Mouse (Mus musculus) right cerebral cortex, postnatal 14 days (tissue): ENCODE data around the gene Smyd3.
A peak's percentile ranks its signal among the peaks of the same experiment; 100 is the strongest.

ENCODE experiments used
- DNase-seq: peaks from one replicate; pipeline ENCODE4 v3.0.0; 2022

Gene Smyd3

DNA sequence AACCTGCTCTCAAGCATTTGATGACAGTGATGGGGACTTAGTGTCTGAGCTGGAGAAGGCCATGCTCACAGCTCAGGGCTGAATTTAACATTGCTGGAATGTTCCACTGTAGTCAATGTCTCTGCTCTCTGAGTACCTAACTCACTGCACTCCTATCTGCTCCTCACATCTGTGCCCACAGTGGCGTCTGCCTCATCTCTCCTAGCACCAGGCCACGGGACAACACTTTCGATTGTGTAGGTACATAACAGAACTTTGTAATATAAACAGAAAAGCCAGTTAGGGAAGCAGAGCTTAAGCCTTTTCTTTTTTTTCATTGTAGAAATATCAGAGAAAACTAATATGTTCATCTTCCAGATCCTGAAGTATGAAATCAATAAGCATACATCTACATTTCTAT lies 462.1 kb downstream of the Smyd3 start:
- no peak for DNase-seq

GRCm38 (mm10) chr1:179054385-179055116 lies 463.3 kb downstream of the Smyd3 start:
- no peak for DNase-seq

DNA sequence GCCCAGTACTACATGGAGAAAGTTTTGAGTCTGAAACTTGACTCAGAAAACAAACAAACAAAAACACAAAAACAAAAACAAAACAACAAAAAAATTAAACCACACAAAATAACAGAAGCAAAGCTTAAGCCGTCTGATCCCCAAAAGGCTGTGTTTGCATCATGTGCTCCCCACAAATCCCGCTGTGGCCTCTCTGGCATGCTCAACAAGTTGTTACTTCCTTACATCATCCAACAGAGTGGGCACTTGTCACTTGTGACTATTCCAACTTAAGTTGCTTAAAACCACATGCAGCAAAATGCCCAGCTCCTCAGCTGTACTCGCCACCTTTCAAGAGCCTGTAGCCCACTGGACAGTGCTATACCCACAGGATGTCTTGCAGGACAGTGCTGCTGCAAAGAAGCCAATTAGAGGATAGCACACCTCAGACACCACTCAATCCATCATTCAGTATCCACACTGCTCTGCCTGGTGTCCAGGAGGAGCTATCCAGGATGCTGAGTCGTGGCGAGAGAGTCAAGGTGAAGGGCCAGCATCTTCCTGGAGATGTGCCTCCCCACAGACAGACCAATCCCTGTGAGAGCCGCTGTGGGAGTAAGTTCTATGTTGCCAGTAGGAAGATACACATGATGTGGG lies 465.2 kb downstream of the Smyd3 start:
- DNase-seq, result no peak

DNA sequence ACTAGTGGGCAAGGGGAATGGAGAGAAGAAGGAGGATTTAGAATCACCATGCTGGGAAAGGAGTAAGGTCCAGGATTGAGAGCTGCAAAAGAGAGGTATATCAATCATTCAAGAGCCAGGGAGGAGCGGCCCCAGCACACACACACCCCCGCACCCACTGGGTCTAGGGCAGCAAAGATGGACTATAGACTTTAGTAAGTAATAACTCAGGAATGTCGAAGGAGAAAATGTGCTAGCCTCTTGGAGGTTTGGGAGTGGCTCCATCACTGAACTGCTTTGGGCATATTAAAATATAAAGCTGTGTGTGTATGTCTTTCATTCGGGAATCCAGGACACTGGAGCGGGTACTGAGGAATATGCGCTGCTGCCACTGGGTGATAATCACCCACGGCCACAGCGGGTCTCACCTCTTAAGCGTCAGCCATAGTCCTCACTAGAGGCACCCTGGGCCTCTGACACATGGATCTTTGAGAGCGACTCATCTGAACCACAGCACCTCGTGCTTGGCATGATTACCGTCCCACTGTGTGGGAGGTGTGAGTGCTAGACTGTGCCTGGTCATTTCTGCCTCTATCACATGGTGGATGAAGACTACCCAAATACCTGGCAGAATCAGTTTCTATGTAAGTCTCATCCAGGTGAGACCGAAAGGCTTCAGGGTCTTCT lies 469.8 kb downstream of the Smyd3 start:
- no peak for DNase-seq

DNA sequence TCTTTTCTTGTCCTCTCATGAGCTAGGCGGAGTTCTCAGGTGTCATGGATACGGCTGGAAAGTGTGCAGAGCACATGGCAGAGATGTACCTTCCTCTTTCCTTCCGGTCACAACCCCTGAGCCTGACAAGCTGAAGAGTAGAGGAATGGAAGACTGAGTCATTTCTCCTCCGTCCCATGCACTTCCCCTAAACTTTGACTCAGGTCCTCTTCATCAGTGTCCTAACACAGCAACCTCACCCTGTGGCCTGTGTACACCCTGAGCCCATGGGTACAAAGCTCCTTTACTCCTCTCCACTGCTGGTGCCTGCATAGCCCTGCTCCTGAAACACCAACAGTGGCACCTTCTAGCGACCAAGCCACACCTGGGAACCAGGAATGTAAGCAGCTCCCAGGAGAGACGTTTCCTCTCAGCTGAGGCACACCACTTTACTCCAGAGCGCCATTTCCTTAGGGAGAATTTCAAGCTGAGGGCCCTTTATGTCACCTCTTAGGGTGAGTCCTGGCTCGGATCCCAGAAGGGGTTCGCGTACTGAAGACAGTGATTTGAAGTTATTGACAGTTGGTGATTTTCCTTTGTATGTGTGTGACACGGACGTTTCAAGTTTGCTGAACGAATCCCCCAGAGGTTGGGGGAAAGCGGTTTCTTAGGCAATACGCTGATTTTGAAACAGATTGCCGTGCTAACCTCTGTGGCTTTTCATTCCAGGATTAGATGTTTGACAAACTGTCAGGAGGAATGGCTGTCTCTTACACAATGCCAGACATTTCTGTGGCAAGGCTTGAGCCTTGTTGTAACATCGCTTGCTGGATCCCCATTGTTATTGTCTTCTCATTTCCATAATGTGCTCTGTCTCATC lies 471.8 kb downstream of the Smyd3 start:
- DNase-seq, result no peak

DNA sequence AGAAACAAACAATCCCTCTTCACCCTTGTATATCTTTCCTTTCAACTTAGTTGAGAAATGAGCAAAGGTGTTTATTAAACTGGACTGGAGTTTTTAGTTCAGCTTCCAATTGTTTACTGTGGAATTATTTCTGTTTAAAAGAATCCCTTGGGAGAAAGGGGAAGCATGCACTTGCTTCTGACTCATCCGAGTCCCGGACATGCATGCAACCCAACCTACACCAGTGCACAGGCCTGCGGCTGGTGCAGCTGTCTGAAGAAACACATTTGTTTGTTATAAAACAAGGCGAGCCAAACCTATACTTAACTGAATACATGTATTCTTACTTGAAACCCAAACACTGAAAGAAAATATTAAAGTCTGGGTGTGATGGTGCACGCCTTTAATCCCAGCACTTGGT lies 473.7 kb downstream of the Smyd3 start:
- no peak for DNase-seq

DNA sequence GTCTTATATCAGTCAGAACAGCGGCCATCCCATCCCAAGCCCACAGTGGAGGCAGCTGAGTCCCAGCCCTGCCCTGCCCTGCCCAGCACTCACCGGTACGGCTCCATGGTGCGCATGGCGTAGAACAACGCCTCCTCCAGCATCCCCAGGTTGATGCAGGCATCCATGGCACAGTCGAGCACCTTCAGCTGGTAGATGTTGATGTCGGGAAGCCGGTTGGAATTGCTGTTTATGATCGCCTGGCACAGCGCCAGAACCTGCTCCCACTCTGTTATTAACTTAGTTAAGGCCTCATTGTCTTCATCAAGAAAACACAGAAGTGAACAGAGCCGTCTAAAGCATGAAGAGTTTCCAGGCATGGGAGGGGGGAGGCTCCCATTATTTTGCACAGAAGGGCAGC lies 474.2 kb downstream of the Smyd3 start:
- DNase-seq, result peak; percentile 29

- peak; percentile 39 for DNase-seq
Observed at GRCm38 (mm10) chr1:179041905-179042337, 475.9 kb downstream of the Smyd3 start.

DNA sequence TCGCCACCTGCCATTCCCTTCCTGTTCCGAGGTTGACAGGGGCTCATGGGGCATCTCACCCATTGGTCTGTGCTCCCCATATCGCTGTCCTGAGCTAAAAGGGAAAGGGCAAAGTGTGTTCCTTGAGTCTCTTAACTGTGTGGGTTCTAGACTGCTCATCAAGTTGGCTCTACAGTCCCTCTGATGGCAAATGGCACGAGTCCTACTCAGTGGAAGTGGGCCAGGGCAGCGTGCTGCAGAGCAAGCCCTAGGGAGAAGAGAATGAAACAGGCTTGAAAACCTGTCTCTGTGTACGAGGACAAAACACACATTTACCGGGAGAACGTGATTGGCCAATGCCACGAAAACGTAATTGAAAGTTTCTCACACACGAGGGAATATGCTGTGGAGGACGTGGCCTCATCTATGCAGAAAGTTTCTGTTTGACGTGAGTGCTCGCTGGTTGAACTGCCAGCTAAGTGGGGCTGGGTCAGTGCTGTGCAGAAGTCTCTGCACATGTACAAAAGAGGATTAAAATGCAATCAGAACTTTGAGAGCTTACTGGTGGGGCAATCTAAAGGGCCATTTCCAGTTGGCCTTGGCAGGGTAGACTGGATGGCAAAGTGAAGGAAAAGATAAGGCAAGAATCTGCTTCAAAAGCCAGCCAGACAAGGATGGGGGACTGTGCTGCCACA lies 476.5 kb downstream of the Smyd3 start:
- DNase-seq, result no peak

DNA sequence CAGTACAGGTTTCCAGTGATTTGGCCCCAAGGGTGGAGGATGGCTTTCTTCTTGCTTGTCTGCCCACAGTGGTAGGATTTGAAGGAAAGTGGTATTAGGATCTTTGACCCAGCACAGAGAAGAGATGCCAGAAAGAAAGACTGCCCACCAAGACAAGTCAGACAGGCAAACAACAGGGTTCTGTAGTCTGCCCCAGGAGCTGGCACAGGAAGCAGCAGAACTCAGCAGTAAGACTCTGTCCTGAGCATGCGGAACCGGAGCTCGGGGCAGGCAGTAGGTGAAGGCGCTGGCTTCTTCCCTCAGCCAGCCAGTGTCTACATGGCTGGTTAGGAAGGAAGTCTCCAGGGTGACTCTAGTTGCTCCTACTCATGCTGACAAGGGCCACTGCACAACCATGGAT lies 479.0 kb downstream of the Smyd3 start:
- DNase-seq, result no peak

DNA sequence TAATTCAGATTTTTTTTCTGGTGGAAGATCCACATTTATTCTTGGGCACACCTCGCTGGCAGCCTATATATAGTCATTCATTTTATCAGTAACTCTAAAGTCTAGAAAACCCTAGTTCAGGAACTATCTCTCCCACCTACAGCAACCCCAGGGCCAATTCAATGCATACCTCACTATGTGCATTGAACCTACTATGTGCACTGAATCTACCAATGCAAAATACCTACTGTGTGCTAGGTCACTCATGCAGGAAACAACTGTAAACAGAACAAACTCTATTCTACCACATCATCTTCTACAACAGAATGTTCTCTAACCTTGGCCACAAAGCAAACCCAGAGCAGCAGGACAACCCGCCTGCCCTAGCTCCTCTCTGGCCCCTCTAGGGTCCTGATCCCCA lies 484.9 kb downstream of the Smyd3 start:
- no peak for DNase-seq

DNA sequence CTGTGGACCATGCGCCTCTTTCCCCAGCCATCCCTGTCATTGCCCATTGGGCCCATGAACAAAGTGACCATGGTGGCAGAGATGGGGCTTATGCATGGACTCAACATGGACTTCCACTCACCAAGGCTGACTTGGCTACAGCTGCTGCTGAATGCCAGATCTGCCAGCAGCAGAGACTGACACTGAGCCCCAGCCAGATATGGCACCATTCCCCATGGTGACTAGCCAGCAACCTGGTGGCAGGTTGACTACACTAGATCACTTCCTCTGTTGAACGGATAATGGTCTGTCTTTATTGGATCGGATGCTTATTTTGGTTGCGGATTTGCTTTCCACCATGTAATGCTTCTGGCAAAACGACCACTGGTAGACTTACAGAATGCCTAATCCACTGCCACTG lies 486.3 kb downstream of the Smyd3 start:
- no peak for DNase-seq

DNA sequence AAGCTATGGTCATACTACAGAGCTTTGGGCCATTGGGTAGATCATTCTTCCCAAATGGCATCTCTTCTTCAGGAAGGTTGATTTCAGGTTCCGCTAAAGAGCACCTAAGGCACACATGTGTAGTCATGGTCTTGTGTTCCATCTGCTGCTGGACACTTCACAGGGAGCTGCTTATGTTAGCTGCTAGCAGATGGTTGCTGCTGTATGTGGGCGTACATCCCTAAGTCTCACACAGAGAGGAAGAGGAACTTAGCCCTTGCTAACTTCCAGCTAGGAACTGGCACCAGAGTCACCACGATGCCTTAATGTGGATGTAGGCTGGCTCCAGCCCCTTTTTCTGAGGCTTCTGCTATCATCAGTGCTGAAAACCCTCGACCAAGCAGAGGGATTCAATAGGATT lies 491.2 kb downstream of the Smyd3 start:
- no peak for DNase-seq

DNA sequence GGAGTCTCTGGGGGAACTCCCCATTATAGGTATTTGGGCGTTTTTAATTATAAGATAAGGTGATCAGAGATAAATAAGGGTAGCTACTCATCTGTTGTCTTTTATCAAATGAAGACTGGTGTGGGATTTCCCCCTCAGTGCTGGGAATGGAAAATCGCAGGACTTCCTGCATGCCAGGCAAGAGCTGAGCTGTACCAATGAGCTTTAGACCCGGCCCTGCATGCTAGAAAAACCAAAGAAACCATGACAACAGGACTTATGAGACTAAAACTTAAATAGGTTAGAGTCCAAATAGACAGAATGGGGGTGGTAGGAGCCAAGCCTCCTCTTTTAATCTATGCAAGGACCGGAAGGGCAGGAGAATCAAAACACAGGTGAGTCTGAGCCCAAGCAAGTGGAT lies 492.7 kb downstream of the Smyd3 start:
- no peak for DNase-seq

GRCm38 (mm10) chr1:179023486-179023885 lies 494.4 kb downstream of the Smyd3 start:
- DNase-seq, result no peak

GRCm38 (mm10) chr1:179017428-179017827 lies 500.4 kb downstream of the Smyd3 start:
- DNase-seq, result no peak

- DNase-seq, result no peak
Observed at GRCm38 (mm10) chr1:179013021-179013420, 504.8 kb downstream of the Smyd3 start.

DNA sequence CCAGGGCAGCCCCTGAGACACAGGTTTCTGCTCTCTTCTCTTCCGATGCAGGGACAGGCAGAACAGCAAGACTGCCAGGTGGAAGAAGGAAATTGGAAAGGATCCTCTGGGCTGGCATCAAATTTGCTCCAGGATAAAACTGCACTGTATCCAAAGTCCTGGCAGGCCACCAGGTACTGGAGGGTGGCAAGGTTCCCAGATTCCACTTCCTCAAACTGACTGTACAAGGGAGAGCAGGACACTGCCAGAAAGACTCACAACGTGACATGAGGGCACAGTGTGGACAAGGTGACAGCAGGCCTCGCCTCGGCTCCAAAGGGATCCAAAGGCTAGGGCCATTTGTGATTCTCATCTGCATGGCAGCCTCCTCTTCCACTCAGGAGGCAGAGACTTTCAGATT lies 505.6 kb downstream of the Smyd3 start:
- peak; percentile 46 for DNase-seq

GRCm38 (mm10) chr1:179010756-179011155 lies 507.1 kb downstream of the Smyd3 start:
- no peak for DNase-seq

- DNase-seq, result no peak
Observed at GRCm38 (mm10) chr1:179009911-179010310, 507.9 kb downstream of the Smyd3 start.

DNA sequence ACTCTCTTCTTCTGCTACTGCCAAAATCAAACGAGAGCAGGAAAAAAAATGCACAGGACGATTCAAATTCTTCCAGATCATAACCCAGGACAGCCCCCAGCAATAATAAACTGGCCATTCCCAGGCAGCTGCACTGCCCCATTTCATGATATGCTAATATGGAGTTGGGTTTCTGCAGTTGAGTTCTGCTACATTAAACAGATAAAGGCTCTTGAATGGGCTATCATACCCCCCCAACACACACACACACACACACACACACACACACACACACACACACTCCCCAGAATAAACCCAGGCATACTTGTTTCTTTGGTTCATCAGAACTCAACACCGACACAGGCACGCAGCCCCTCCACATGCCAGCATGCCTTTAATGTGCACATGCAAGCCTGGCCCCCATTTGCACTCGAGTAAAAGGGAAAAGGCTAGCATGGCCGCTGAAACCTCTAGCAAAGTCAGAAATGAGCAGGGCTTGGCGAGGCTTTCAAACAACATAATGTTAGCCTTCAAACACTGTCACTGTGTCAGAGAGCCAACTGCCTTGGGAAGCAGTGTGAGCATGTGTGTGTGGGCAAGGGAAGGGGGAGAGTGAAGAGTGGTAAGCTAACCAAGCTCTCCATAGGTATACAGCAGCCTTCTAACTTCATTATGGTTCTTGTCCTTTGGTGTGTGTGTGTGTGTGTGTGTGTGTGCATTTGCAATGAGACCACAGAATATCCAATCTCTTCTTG lies 513.5 kb downstream of the Smyd3 start:
- no peak for DNase-seq
